Comparison of ENCODE assay signal across 11 mouse cellular contexts in the genomic region with DNA sequence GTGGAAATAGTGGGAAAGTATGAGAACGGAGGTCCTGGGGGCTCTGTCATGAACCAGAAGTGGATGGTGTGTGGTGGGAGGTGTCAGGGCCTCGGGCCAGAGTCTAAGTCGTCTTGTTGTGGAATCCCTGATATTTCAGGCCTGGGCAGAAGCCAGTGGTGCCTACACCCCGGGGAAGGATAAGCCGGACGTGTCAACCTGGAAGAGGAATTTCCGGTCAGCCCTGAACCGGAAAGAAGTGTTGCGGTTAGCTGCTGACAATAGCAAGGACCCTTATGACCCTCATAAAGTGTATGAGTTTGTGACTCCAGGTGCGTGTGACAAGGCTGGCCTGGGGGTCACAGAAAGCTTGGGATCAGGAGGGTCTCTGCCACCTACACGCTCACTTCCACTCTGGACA. TPM values are rescaled to one million over a fixed set of nuclear protein-coding genes. Genes with fewer than 3 reads are reported as not detected.
A peak's percentile ranks its signal among the peaks of the same experiment; 100 is the strongest.
DNase-seq lines count a peak whose midpoint lies in the region; ATAC-seq and TF ChIP-seq lines count a peak whose summit lies in the region.
"Had no signal": no experiment of that assay in that cellular context is flagged by ENCODE, and none has a peak within 500 bp of the region (broad histone marks: within the 10 kb centered on the region; RNA-seq: fewer than 3 reads in every experiment).

No protein-coding gene starts in this region.

- H3K4me3 ChIP-seq in kidney, embryonic 16.5 days (ENCODE audit: low read length) = no peak overlapping the region; the same call in 1 of the 2 replicates
- H3K4me3 ChIP-seq in kidney, embryonic 14.5 days (ENCODE audit: low read length) = no peak overlapping the region
- no peak overlapping the region; the same call in 1 of the 2 replicates for H3K4me3 ChIP-seq in heart, embryonic 12.5 days
- no peak overlapping the region for H3K4me3 ChIP-seq in myocyte
- H3K4me3 ChIP-seq: forebrain, embryonic 13.5 days had no signal

- H3K79me2 ChIP-seq in myocyte (ENCODE audit: control insufficient read depth, insufficient read depth) = peaks cover 20% of the 10 kb centered on the region

- peaks cover 58% of the 10 kb centered on the region for H3K36me3 ChIP-seq in kidney, embryonic 16.5 days (ENCODE audit: insufficient read depth, low read length)
- peaks cover 63% of the 10 kb centered on the region for H3K36me3 ChIP-seq in kidney, embryonic 14.5 days (ENCODE audit: control insufficient read depth, insufficient read depth, low read length)
- H3K36me3 ChIP-seq in heart, embryonic 12.5 days = peaks cover 68% of the 10 kb centered on the region
- no peaks in the 10 kb centered on the region for H3K36me3 ChIP-seq in myocyte (ENCODE audit: control insufficient read depth, insufficient read depth)

- H3K4me2 ChIP-seq in kidney, embryonic 16.5 days (replicated peaks; ENCODE audit: low read depth, low read length) = 0 out of 2 replicates have a peak overlapping the region, but pooled peaks have one; percentile 16
- H3K4me2 ChIP-seq in kidney, embryonic 14.5 days (replicated peaks; ENCODE audit: low read depth, low read length) = no peak overlapping the region; the same call in 1 of the 2 replicates
- peak overlapping the region; percentile 83 for H3K4me2 ChIP-seq in heart, embryonic 12.5 days
- peak overlapping the region; percentile 90 for H3K4me2 ChIP-seq in myocyte (ENCODE audit: low read depth)

- ATAC-seq in kidney, embryonic 16.5 days (ENCODE audit: low FRiP score, low TSS enrichment) = no peak
- no peak for ATAC-seq in kidney, embryonic 14.5 days (ENCODE audit: low FRiP score, low TSS enrichment)
- ATAC-seq in heart, embryonic 12.5 days (ENCODE audit: insufficient number of reproducible peaks, low FRiP score) = no peak
- ATAC-seq: forebrain, embryonic 13.5 days had no signal

- H3K9ac ChIP-seq in kidney, embryonic 16.5 days (replicated peaks; ENCODE audit: low read length) = peak overlapping the region; percentile 35
- no peak overlapping the region for H3K9ac ChIP-seq in kidney, embryonic 14.5 days (ENCODE audit: low read depth, low read length)
- H3K9ac ChIP-seq in heart, embryonic 12.5 days = peak overlapping the region; percentile 37; the same call in 1 of the 2 replicates

- H3K9me3 ChIP-seq in kidney, embryonic 16.5 days (ENCODE audit: low read length) = no peaks in the 10 kb centered on the region
- no peaks in the 10 kb centered on the region for H3K9me3 ChIP-seq in kidney, embryonic 14.5 days (ENCODE audit: control insufficient read depth, low read length)
- H3K9me3 ChIP-seq in heart, embryonic 12.5 days (replicated peaks) = no peaks in the 10 kb centered on the region
- H3K9me3 ChIP-seq: forebrain, embryonic 13.5 days had no signal

- 51% methylated on average over 11 of the region's 11 CpGs for WGBS in kidney, embryonic 16.5 days
- 63% methylated on average over 11 of the region's 11 CpGs for WGBS in kidney, embryonic 14.5 days
- 55% methylated on average over 11 of the region's 11 CpGs for WGBS in heart, embryonic 12.5 days

- peak; percentile 49 for DNase-seq in kidney, postnatal 14 days
- DNase-seq in cerebellum, postnatal 25 days = no peak
- no peak for DNase-seq in right cerebral cortex, adult 18-20 months
- DNase-seq: adrenal gland, postnatal 10 days; cerebellum, adult 8-10 months; layer of hippocampus, adult 9-11 months had no signal

- TF ChIP-seq POLR2A in myocyte (IDR thresholded peaks at IDR 0.05; ENCODE audit: insufficient read length, low read depth) = no peak

- 0 out of 2 replicates have a peak overlapping the region, but pooled peaks have one; percentile 7 for H3K27ac ChIP-seq in kidney, embryonic 16.5 days (ENCODE audit: low read length)
- no peak overlapping the region for H3K27ac ChIP-seq in kidney, embryonic 14.5 days (ENCODE audit: low read depth, low read length)
- H3K27ac ChIP-seq in heart, embryonic 12.5 days (ENCODE audit: poor library complexity, severe bottlenecking) = peak overlapping the region; percentile 32
- H3K27ac ChIP-seq: forebrain, embryonic 13.5 days had no signal

- no peak overlapping the region for H3ac ChIP-seq in myocyte (ENCODE audit: control insufficient read depth, insufficient read length)

- H3K27me3 ChIP-seq in kidney, embryonic 16.5 days (ENCODE audit: insufficient read depth, low read length) = no peaks in the 10 kb centered on the region
- no peaks in the 10 kb centered on the region for H3K27me3 ChIP-seq in kidney, embryonic 14.5 days (ENCODE audit: control insufficient read depth, insufficient read depth, low read length)
- no peaks in the 10 kb centered on the region for H3K27me3 ChIP-seq in heart, embryonic 12.5 days (replicated peaks)
- no peaks in the 10 kb centered on the region for H3K27me3 ChIP-seq in myocyte (ENCODE audit: control insufficient read depth, insufficient read depth, insufficient read length)
- H3K27me3 ChIP-seq: forebrain, embryonic 13.5 days had no signal

- peaks cover 44% of the 10 kb centered on the region for H3K4me1 ChIP-seq in kidney, embryonic 16.5 days (ENCODE audit: insufficient read depth, low read length)
- H3K4me1 ChIP-seq in kidney, embryonic 14.5 days (ENCODE audit: control insufficient read depth, insufficient read depth, low read length) = peaks cover 28% of the 10 kb centered on the region
- peaks cover 50% of the 10 kb centered on the region for H3K4me1 ChIP-seq in heart, embryonic 12.5 days (replicated peaks)

TF ChIP-seq in myocyte, 11 proteins besides CTCF, POLR2A, EP300 and RAD21:
- TF ChIP-seq MYOG (IDR thresholded peaks at IDR 0.05; ENCODE audit: control insufficient read depth in 1 of 3, insufficient read depth in 1 of 3, insufficient read length in 2 of 3, low read depth in 2 of 3) (no peak), REST (IDR thresholded peaks at IDR 0.05; ENCODE audit: insufficient read depth, insufficient read length) (no peak), USF1 (IDR thresholded peaks at IDR 0.05; ENCODE audit: low read depth) (no peak), POLR2AphosphoS2 (IDR thresholded peaks at IDR 0.05; ENCODE audit: insufficient read length, low read depth) (no peak), MAX (IDR thresholded peaks at IDR 0.05; ENCODE audit: low read depth) (no peak), E2F4 (IDR thresholded peaks at IDR 0.05; ENCODE audit: insufficient read depth) (no peak), SRF (IDR thresholded peaks at IDR 0.05; ENCODE audit: control insufficient read depth, insufficient read length, low read depth) (no peak), TCF12 (IDR thresholded peaks at IDR 0.05; ENCODE audit: insufficient read depth, poor library complexity, severe bottlenecking) (no peak), CEBPB (IDR thresholded peaks at IDR 0.05; ENCODE audit: insufficient read depth, poor library complexity, severe bottlenecking) (no peak), MYOD1 (IDR thresholded peaks at IDR 0.05; ENCODE audit: control insufficient read depth in 1 of 3, insufficient read length in 2 of 3, low read depth in 2 of 3) (no peak), TCF3 (IDR thresholded peaks at IDR 0.05; ENCODE audit: insufficient read length, low read depth) (no peak)

RNA-seq across cellular contexts. Expression of gene Bcl2l12, which starts 1.2 kb away (rescaled TPM):
- polyA plus RNA-seq in kidney, embryonic 16.5 days (2015; fragmentation: Nextera tagmentation; extraction: Ambion mirVana) = 56.1 and 61.9 TPM in 2 replicates
- polyA plus RNA-seq in kidney, embryonic 14.5 days (2014; fragmentation: Nextera tagmentation; extraction: Ambion mirVana) = 54.9 and 71.1 TPM in 2 replicates
- polyA plus RNA-seq in heart, embryonic 12.5 days (2016; fragmentation: Nextera tagmentation; extraction: Ambion mirVana) = 42.1 and 42.5 TPM in 2 replicates
- 13.3 TPM for polyA plus RNA-seq in myocyte (2012; fragmentation: generic; extraction: Trizol)

RNA-seq across cellular contexts. Expression of gene Irf3, which starts 2.3 kb away (rescaled TPM):
- polyA plus RNA-seq in kidney, embryonic 16.5 days (2015; fragmentation: Nextera tagmentation; extraction: Ambion mirVana) = 109 TPM in 2 replicates
- 66.2 and 81.6 TPM in 2 replicates for polyA plus RNA-seq in kidney, embryonic 14.5 days (2014; fragmentation: Nextera tagmentation; extraction: Ambion mirVana)
- 59.5 and 60.8 TPM in 2 replicates for polyA plus RNA-seq in heart, embryonic 12.5 days (2016; fragmentation: Nextera tagmentation; extraction: Ambion mirVana)
- polyA plus RNA-seq in myocyte (2012; fragmentation: generic; extraction: Trizol) = 45.1 TPM

RNA-seq across cellular contexts. Expression of gene Prmt1, which starts 13.4 kb away (rescaled TPM):
- polyA plus RNA-seq in kidney, embryonic 16.5 days (2015; fragmentation: Nextera tagmentation; extraction: Ambion mirVana) = 681 and 701 TPM in 2 replicates
- polyA plus RNA-seq in kidney, embryonic 14.5 days (2014; fragmentation: Nextera tagmentation; extraction: Ambion mirVana) = 258 and 308 TPM in 2 replicates
- polyA plus RNA-seq in heart, embryonic 12.5 days (2016; fragmentation: Nextera tagmentation; extraction: Ambion mirVana) = 377 and 394 TPM in 2 replicates
- polyA plus RNA-seq in myocyte (2012; fragmentation: generic; extraction: Trizol) = 729 TPM

RNA-seq across cellular contexts. Expression of gene Scaf1, which starts 16.4 kb away (rescaled TPM):
- polyA plus RNA-seq in kidney, embryonic 16.5 days (2015; fragmentation: Nextera tagmentation; extraction: Ambion mirVana) = 30.6 and 36.4 TPM in 2 replicates
- polyA plus RNA-seq in kidney, embryonic 14.5 days (2014; fragmentation: Nextera tagmentation; extraction: Ambion mirVana) = 46.5 and 54.0 TPM in 2 replicates
- polyA plus RNA-seq in heart, embryonic 12.5 days (2016; fragmentation: Nextera tagmentation; extraction: Ambion mirVana) = 37.0 and 41.2 TPM in 2 replicates
- 56.7 TPM for polyA plus RNA-seq in myocyte (2012; fragmentation: generic; extraction: Trizol)

RNA-seq across cellular contexts. Expression of gene Rras, which starts 18.0 kb away (rescaled TPM):
- polyA plus RNA-seq in kidney, embryonic 16.5 days (2015; fragmentation: Nextera tagmentation; extraction: Ambion mirVana) = 42.9 and 44.1 TPM in 2 replicates
- polyA plus RNA-seq in kidney, embryonic 14.5 days (2014; fragmentation: Nextera tagmentation; extraction: Ambion mirVana) = 31.8 and 35.2 TPM in 2 replicates
- polyA plus RNA-seq in heart, embryonic 12.5 days (2016; fragmentation: Nextera tagmentation; extraction: Ambion mirVana) = 79.3 and 79.4 TPM in 2 replicates
- polyA plus RNA-seq in myocyte (2012; fragmentation: generic; extraction: Trizol) = 127 TPM
